Mouse (Mus musculus) lung, embryonic 16.5 days (tissue): ENCODE results near the gene Chm. TPM values are rescaled to one million over a fixed set of nuclear protein-coding genes. Genes with fewer than 3 reads are reported as not detected.
A peak's percentile ranks its signal among the peaks of the same experiment; 100 is the strongest.
"Not testable (repeated sequence)": the region's sequence is repeated elsewhere in the genome, so short reads cannot be mapped to it uniquely, and the experiment has no call there.

Experiments
- ATAC-seq: fragments of 200-750 bp; cut with Nextera tagmentation; 2 replicates; pipeline ENCODE4 v1.8.0; 2017; ENCODE audit warnings: low read depth, mild to moderate bottlenecking, moderate library complexity
- H3K27ac ChIP-seq: fragments of 300-500 bp; sonication (generic); 2 replicates; pipeline ENCODE4 v1.5.1; 2014; ENCODE audit warnings: mild to moderate bottlenecking, control low read depth, low read length
- H3K27me3 ChIP-seq: fragments of 300-500 bp; sonication (generic); 2 replicates; pipeline ENCODE4 v1.6.1; 2014; ENCODE audit warnings: low read depth, low read length, mixed read lengths; ENCODE audit not compliant: control insufficient read depth, insufficient read depth
- H3K36me3 ChIP-seq: fragments of 300-500 bp; sonication (generic); 2 replicates; pipeline ENCODE4 v1.6.1; 2014; ENCODE audit warnings: low read length; ENCODE audit not compliant: control insufficient read depth, insufficient read depth
- H3K4me1 ChIP-seq: fragments of 300-500 bp; sonication (generic); replicated peaks from 2 replicates; pipeline ENCODE4 v1.6.1; 2014; ENCODE audit warnings: low read length, mixed read lengths; ENCODE audit not compliant: control insufficient read depth, insufficient read depth
- H3K4me2 ChIP-seq: fragments of 300-500 bp; sonication (generic); 2 replicates; pipeline ENCODE4 v1.6.1; 2014; ENCODE audit warnings: low read depth, low read length, control low read depth
- H3K4me3 ChIP-seq: fragments of 300-500 bp; sonication (generic); 2 replicates; pipeline ENCODE4 v1.5.1; 2014; ENCODE audit warnings: mild to moderate bottlenecking, low read length, control low read depth
- H3K9ac ChIP-seq: fragments of 300-500 bp; sonication (generic); 2 replicates; pipeline ENCODE4 v1.6.1; 2014; ENCODE audit warnings: low read length, control low read depth
- H3K9me3 ChIP-seq: fragments of 300-500 bp; sonication (generic); 2 replicates; pipeline ENCODE4 v1.6.1; 2016; ENCODE audit warnings: low read length; ENCODE audit not compliant: control insufficient read depth
- WGBS: fragments of 180-500 bp; shearing (Covaris S2); extraction: QIAGEN DNeasy Blood & Tissue Kit; methylation state at CpG from one replicate; pipeline ENCODE4 v1.1.7; 2014; 5-methylcytosine and 5-hydroxymethylcytosine counted together
- polyA plus RNA-seq: library from polyadenylated mRNA; unstranded; fragments of >200 nt; fragmentation: Nextera tagmentation; extraction: Ambion mirVana; gene quantifications from 2 replicates; pipeline ENCODE4 v1.2.1, GENCODE M21; 2015

Gene Chm
- 12.4 and 13.1 TPM in 2 replicates for polyA plus RNA-seq

- peak within 1 kb of the TSS; percentile 71 for H3K27ac ChIP-seq
- H3K36me3 ChIP-seq, result no peaks in the 10 kb centered on the region
- ATAC-seq, result peak; percentile 97
- no peaks in the 10 kb centered on the region; the same call in 1 of the 2 replicates for H3K4me1 ChIP-seq
- WGBS, result 13% methylated on average over 21 of the region's 21 CpGs
- H3K4me3 ChIP-seq, result peak within 1 kb of the TSS; percentile 64
- H3K27me3 ChIP-seq, result no peaks in the 10 kb centered on the region
- no peaks in the 10 kb centered on the region for H3K9me3 ChIP-seq
- peak within 1 kb of the TSS; percentile 70 for H3K9ac ChIP-seq
- H3K4me2 ChIP-seq, result peak within 1 kb of the TSS; percentile 49
Measured at GRCm38 (mm10) chrX:113185230-113185985, at the start of gene Chm. TSS of gene Chm (minus strand) at chrX:113185517.

GRCm38 (mm10) chrX:113193901-113194300 lies 8.6 kb upstream of the Chm start:
- 29% methylated on average over 2 of the region's 2 CpGs for WGBS
- no peaks in the 10 kb centered on the region for H3K4me1 ChIP-seq
- no peak for ATAC-seq

GRCm38 (mm10) chrX:113184569-113185229 lies 618 bp downstream of the Chm start:
- peak overlapping the region; percentile 49 for H3K4me2 ChIP-seq
- no peaks in the 10 kb centered on the region for H3K9me3 ChIP-seq
- H3K36me3 ChIP-seq, result no peaks in the 10 kb centered on the region
- no peak for ATAC-seq
- peak overlapping the region; percentile 64 for H3K4me3 ChIP-seq
- H3K4me1 ChIP-seq, result no peaks in the 10 kb centered on the region; the same call in 1 of the 2 replicates
- 14% methylated on average over 17 of the region's 17 CpGs for WGBS
- H3K9ac ChIP-seq, result peak overlapping the region; percentile 70
- H3K27ac ChIP-seq, result peak overlapping the region; percentile 71; the same call in 1 of the 2 replicates
- H3K27me3 ChIP-seq, result no peaks in the 10 kb centered on the region

More at GRCm38 (mm10) chrX:113193901-113194300, 8.6 kb upstream of the Chm start:
- Histone ChIP-seq H3K36me3 (no peaks in the 10 kb centered on the region), H3K27me3 (no peaks in the 10 kb centered on the region), H3K9ac (no peak overlapping the region), H3K4me3 (no peak overlapping the region), H3K4me2 (no peak overlapping the region), H3K27ac (no peak overlapping the region), H3K9me3 (no peaks in the 10 kb centered on the region)

DNA sequence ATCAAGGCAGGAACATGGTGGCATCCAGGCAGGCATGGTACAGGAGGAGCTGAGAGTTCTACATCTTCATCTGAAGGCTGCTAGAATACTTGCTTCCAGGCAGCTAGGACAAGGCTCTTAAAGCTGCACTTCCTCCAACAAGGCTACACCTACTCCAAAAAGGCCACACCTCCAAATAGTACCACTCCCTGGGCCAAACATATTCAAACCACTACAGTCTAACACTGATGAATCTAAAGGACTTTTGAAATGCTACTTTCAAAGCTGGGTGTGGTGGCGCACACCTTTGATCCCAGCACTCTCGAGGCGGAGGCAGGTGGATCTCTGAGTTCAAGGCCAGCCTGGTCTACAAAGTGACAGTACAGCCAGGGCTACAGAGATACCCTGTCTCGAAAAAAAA lies 4.5 kb downstream of the Chm start:
- not testable (repeated sequence) for H3K27ac ChIP-seq, H3K9ac ChIP-seq, H3K4me2 ChIP-seq, H3K27me3 ChIP-seq, H3K36me3 ChIP-seq, ATAC-seq, H3K4me1 ChIP-seq, H3K9me3 ChIP-seq, H3K4me3 ChIP-seq
- WGBS, result 83% methylated on average over 4 of the region's 4 CpGs

DNA sequence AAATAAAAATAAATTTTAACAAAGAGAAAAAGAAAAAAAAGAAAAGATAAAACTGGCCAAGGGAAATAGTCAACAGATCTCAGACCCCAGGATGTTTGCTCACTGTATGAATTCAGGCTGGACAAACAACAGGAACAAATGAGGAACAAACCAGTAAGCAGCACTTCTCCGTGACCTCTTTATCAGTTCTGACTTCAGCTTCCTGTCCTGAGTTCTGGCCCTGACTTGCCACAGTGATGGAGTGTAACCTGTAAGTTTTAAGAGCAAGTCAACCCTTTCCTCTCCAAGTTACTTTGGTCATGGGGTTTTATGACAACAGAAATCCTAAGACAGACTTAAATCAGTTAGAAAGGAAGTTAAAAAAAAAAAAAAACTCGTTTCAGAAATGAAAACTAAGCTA lies 12.6 kb downstream of the Chm start:
- 51% methylated on average over 2 of the region's 2 CpGs for WGBS
- no peaks in the 10 kb centered on the region; the same call in 1 of the 2 replicates for H3K9me3 ChIP-seq
- H3K9ac ChIP-seq, result no peak overlapping the region
- no peak overlapping the region for H3K4me2 ChIP-seq
- H3K27ac ChIP-seq, result no peak overlapping the region
- no peaks in the 10 kb centered on the region for H3K4me1 ChIP-seq
- no peaks in the 10 kb centered on the region for H3K36me3 ChIP-seq
- H3K27me3 ChIP-seq, result no peaks in the 10 kb centered on the region
- ATAC-seq, result no peak
- no peak overlapping the region for H3K4me3 ChIP-seq

- H3K9me3 ChIP-seq, result no peaks in the 10 kb centered on the region; the same call in 1 of the 2 replicates
- H3K36me3 ChIP-seq, result no peaks in the 10 kb centered on the region
- WGBS, result 45% methylated on average over 1 of the region's 1 CpGs
- no peak overlapping the region for H3K4me2 ChIP-seq
- no peak overlapping the region for H3K9ac ChIP-seq
- no peaks in the 10 kb centered on the region for H3K4me1 ChIP-seq
- H3K4me3 ChIP-seq, result no peak overlapping the region
- H3K27me3 ChIP-seq, result no peaks in the 10 kb centered on the region
- no peak overlapping the region for H3K27ac ChIP-seq
- no peak for ATAC-seq
Measured at GRCm38 (mm10) chrX:113172271-113172670, 13.0 kb downstream of the Chm start.

- no peak overlapping the region for H3K4me3 ChIP-seq
- ATAC-seq, result no peak
- no peak overlapping the region for H3K4me2 ChIP-seq
- no peaks in the 10 kb centered on the region for H3K9me3 ChIP-seq
- no peak overlapping the region for H3K9ac ChIP-seq
- 43% methylated on average over 3 of the region's 3 CpGs for WGBS
- no peak overlapping the region for H3K27ac ChIP-seq
- H3K36me3 ChIP-seq, result no peaks in the 10 kb centered on the region
- no peaks in the 10 kb centered on the region for H3K4me1 ChIP-seq
- no peaks in the 10 kb centered on the region for H3K27me3 ChIP-seq
Measured at GRCm38 (mm10) chrX:113160268-113160860, 25.0 kb downstream of the Chm start.

- Histone ChIP-seq H3K4me2 (no peak overlapping the region), H3K27ac (no peak overlapping the region), H3K9me3 (no peaks in the 10 kb centered on the region), H3K4me1 (no peaks in the 10 kb centered on the region), H3K9ac (no peak overlapping the region), H3K4me3 (no peak overlapping the region), H3K36me3 (no peaks in the 10 kb centered on the region), H3K27me3 (no peaks in the 10 kb centered on the region)
- ATAC-seq, result no peak
- WGBS, result 63% methylated on average over 2 of the region's 2 CpGs
Measured at GRCm38 (mm10) chrX:113084171-113084570, 101.1 kb downstream of the Chm start.

DNA sequence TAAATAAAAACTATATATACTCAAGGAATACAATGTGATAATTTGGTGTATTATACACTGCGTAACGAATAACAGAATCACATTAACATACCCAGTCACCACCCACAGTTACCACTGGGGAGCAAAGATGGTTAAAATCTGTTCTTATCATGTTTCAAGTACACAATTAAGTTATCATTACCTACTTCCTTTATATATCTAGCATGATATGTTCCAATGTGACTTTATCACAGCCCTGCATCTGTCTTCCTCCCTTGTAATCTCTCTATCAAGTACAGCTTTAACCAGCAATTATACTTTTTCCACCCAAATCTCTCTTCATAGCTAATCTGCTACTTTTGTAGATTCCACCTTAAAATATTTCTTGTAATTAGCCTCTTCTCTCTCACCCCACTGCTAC lies 109.3 kb downstream of the Chm start:
- no peaks in the 10 kb centered on the region for H3K36me3 ChIP-seq
- no peaks in the 10 kb centered on the region for H3K27me3 ChIP-seq
- no peak overlapping the region for H3K4me2 ChIP-seq
- no peak overlapping the region for H3K4me3 ChIP-seq
- no peaks in the 10 kb centered on the region for H3K4me1 ChIP-seq
- no peak for ATAC-seq
- no peak overlapping the region for H3K9ac ChIP-seq
- 92% methylated on average over 2 of the region's 2 CpGs for WGBS
- no peak overlapping the region for H3K27ac ChIP-seq
- no peaks in the 10 kb centered on the region for H3K9me3 ChIP-seq
